Mouse (Mus musculus) forebrain, embryonic 16.5 days (tissue): Measurements from ENCODE around the gene Dlgap1. TPM values are rescaled to one million over a fixed set of nuclear protein-coding genes. Genes with fewer than 3 reads are reported as not detected.

Experiments
- ATAC-seq: fragments of 200-750 bp; cut with Nextera tagmentation; 2 replicates; pipeline ENCODE4 v1.8.0; 2017; ENCODE audit warnings: mild to moderate bottlenecking, moderate library complexity
- H3K27ac ChIP-seq: fragments of 300-500 bp; sonication (generic); 2 replicates; pipeline ENCODE4 v1.5.1; 2014; ENCODE audit warnings: low read length, control low read depth
- H3K27me3 ChIP-seq: fragments of 300-500 bp; sonication (generic); replicated peaks from 2 replicates; pipeline ENCODE4 v1.6.1; 2014; ENCODE audit warnings: low read length; ENCODE audit not compliant: control insufficient read depth, insufficient read depth
- H3K36me3 ChIP-seq: fragments of 300-500 bp; sonication (generic); 2 replicates; pipeline ENCODE4 v1.6.1; 2014; ENCODE audit not compliant: control insufficient read depth, insufficient read depth
- H3K4me1 ChIP-seq: fragments of 300-500 bp; sonication (generic); replicated peaks from 2 replicates; pipeline ENCODE4 v1.6.1; 2014; ENCODE audit warnings: low read length; ENCODE audit not compliant: control insufficient read depth, insufficient read depth
- H3K4me2 ChIP-seq: fragments of 300-500 bp; sonication (generic); 2 replicates; pipeline ENCODE4 v1.6.1; 2014; ENCODE audit warnings: mild to moderate bottlenecking, low read length, control low read depth
- H3K4me3 ChIP-seq: fragments of 300-500 bp; sonication (generic); replicated peaks from 2 replicates; pipeline ENCODE4 v1.5.1; 2014; ENCODE audit warnings: mild to moderate bottlenecking, low read length, control low read depth
- H3K9ac ChIP-seq: fragments of 300-500 bp; sonication (generic); replicated peaks from 2 replicates; pipeline ENCODE4 v1.6.1; 2014; ENCODE audit warnings: low read depth, low read length, control low read depth
- H3K9me3 ChIP-seq: fragments of 300-500 bp; sonication (generic); 2 replicates; pipeline ENCODE4 v1.6.1; 2016; ENCODE audit warnings: low read length; ENCODE audit not compliant: control insufficient read depth
- WGBS: fragments of 180-500 bp; shearing (Covaris S2); extraction: QIAGEN DNeasy Blood & Tissue Kit; methylation state at CpG from one replicate; pipeline ENCODE4 v1.1.7; 2014; 5-methylcytosine and 5-hydroxymethylcytosine counted together
- polyA plus RNA-seq: library from polyadenylated mRNA; unstranded; fragments of >200 nt; fragmentation: Nextera tagmentation; extraction: Ambion mirVana; gene quantifications from 2 replicates; pipeline ENCODE4 v1.2.1, GENCODE M21; 2015

Gene Dlgap1
- polyA plus RNA-seq, 1 experiment from 2014 or later: 47.2 TPM

GRCm38 (mm10) chr17:70414202-70414601 is 445.3 kb downstream of the Dlgap1 start:
- Histone ChIP-seq H3K27me3 (no peaks in the 10 kb centered on the region), H3K36me3 (no peaks in the 10 kb centered on the region), H3K4me3 (no peak overlapping the region), H3K27ac (no peak overlapping the region), H3K9ac (no peak overlapping the region), H3K4me2 (no peak overlapping the region), H3K4me1 (no peaks in the 10 kb centered on the region), H3K9me3 (no peaks in the 10 kb centered on the region)
- WGBS: 87% methylated on average over 3 of the region's 3 CpGs
- no peak for ATAC-seq

DNA sequence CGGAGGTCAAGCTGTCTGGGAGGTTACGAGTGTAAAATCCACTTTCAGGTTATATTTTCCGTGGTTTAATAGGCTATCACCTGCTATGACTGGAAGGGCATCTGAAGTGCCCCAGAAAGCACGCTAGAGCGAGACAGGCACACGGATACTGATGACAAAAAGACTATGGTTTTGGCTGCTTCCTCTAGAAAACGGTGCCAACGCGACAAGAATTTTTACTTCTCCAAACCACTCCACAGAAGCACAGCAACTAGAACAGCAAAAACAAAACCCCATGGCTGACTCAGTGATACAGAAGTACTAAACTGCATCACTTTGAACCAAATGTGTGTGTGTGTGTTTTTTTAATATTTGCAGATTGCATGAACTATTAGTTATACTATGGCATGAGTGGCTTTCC is 459.0 kb downstream of the Dlgap1 start:
- H3K36me3 ChIP-seq: no peaks in the 10 kb centered on the region
- no peak overlapping the region for H3K27ac ChIP-seq
- H3K4me1 ChIP-seq: no peaks in the 10 kb centered on the region
- H3K4me2 ChIP-seq: no peak overlapping the region
- ATAC-seq: no peak
- no peak overlapping the region for H3K4me3 ChIP-seq
- 88% methylated on average over 9 of the region's 9 CpGs for WGBS
- no peak overlapping the region for H3K9ac ChIP-seq
- H3K27me3 ChIP-seq: no peaks in the 10 kb centered on the region
- no peaks in the 10 kb centered on the region for H3K9me3 ChIP-seq

GRCm38 (mm10) chr17:70429746-70430451 is 461.0 kb downstream of the Dlgap1 start:
- Histone ChIP-seq H3K9me3 (no peaks in the 10 kb centered on the region), H3K9ac (no peak overlapping the region), H3K4me3 (no peak overlapping the region), H3K4me1 (no peaks in the 10 kb centered on the region), H3K27me3 (no peaks in the 10 kb centered on the region), H3K27ac (no peak overlapping the region), H3K36me3 (no peaks in the 10 kb centered on the region), H3K4me2 (peak overlapping the region; percentile 38)
- 14% methylated on average over 17 of the region's 17 CpGs for WGBS
- peak; percentile 86 for ATAC-seq

DNA sequence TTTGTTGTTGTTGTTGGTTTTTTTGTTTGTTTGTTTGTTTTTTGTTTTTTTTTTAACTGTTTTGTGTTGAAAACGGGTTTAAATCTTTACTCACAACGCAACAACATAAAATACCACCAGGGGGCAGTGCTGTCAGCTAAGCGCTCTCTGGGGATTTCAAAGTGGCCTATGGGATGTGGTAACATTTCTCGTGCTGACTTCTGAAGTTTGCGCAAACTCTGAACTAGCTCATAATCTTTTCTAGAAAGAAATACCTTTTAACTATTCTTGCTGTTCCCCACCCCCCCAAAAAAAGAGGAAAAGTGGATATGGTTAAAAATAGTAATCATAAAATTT is 461.5 kb downstream of the Dlgap1 start:
- Histone ChIP-seq H3K4me3 (no peak overlapping the region), H3K27me3 (no peaks in the 10 kb centered on the region), H3K27ac (no peak overlapping the region), H3K36me3 (no peaks in the 10 kb centered on the region), H3K9ac (no peak overlapping the region), H3K4me2 (no peak overlapping the region), H3K9me3 (no peaks in the 10 kb centered on the region), H3K4me1 (no peaks in the 10 kb centered on the region)
- WGBS: 14% methylated on average over 5 of the region's 5 CpGs
- ATAC-seq: no peak

DNA sequence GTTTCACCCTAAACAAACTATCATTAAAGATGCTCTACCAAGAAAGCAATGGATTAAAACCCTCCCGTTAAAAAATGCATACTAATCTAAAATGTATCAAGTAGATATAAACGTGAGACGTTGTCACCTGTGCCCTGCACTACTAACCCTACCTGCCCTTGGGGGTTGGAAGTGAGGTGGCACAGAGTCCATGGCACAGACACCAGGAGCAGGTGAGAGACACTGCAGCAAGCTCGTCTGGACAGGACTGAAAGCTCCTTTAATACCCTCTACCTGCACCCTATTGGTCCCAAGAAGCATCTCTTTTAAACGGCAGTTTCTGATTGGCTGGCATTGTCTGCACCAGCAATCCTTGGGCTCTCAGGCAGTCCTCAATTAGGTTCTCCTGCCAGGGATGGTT is 464.0 kb downstream of the Dlgap1 start:
- Histone ChIP-seq H3K27ac (no peak overlapping the region), H3K9me3 (no peaks in the 10 kb centered on the region), H3K9ac (no peak overlapping the region), H3K4me1 (peaks cover 4% of the 10 kb centered on the region; the same call in 1 of the 2 replicates), H3K4me3 (no peak overlapping the region), H3K36me3 (no peaks in the 10 kb centered on the region), H3K4me2 (no peak overlapping the region), H3K27me3 (no peaks in the 10 kb centered on the region)
- ATAC-seq: no peak
- 72% methylated on average over 5 of the region's 5 CpGs for WGBS

GRCm38 (mm10) chr17:70434549-70434948 is 465.7 kb downstream of the Dlgap1 start:
- H3K27me3 ChIP-seq: no peaks in the 10 kb centered on the region
- H3K4me2 ChIP-seq: no peak overlapping the region
- H3K9ac ChIP-seq: no peak overlapping the region
- no peaks in the 10 kb centered on the region for H3K9me3 ChIP-seq
- WGBS: 90% methylated on average over 6 of the region's 6 CpGs
- peaks cover 6% of the 10 kb centered on the region; the same call in 1 of the 2 replicates for H3K4me1 ChIP-seq
- H3K4me3 ChIP-seq: no peak overlapping the region
- H3K36me3 ChIP-seq: no peaks in the 10 kb centered on the region
- H3K27ac ChIP-seq: no peak overlapping the region
- ATAC-seq: no peak

DNA sequence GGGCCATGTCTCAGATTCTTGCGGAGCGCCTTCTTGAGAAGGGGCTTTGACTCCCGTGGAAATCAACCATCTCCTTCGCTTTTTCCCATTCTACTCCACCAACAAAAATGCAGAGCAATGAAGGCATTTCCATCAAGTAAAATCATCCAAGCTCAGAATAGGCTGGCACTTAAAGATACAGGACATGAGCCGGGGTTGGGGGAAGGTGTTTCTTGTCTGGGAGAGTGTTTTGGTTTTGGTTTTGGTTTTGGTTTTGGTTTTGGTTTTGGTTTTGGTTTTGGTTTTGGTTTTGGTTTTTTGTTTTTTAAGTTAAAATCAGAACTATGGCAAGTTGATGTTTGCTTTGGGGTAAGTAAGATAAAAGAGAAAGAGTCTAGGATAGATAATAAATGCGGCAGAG is 466.7 kb downstream of the Dlgap1 start:
- Histone ChIP-seq H3K27ac (no peak overlapping the region), H3K4me2 (no peak overlapping the region), H3K9ac (no peak overlapping the region), H3K4me3 (no peak overlapping the region), H3K4me1 (peaks cover 6% of the 10 kb centered on the region; the same call in 1 of the 2 replicates), H3K9me3 (no peaks in the 10 kb centered on the region), H3K36me3 (no peaks in the 10 kb centered on the region), H3K27me3 (no peaks in the 10 kb centered on the region)
- WGBS: 94% methylated on average over 6 of the region's 6 CpGs
- no peak for ATAC-seq

DNA sequence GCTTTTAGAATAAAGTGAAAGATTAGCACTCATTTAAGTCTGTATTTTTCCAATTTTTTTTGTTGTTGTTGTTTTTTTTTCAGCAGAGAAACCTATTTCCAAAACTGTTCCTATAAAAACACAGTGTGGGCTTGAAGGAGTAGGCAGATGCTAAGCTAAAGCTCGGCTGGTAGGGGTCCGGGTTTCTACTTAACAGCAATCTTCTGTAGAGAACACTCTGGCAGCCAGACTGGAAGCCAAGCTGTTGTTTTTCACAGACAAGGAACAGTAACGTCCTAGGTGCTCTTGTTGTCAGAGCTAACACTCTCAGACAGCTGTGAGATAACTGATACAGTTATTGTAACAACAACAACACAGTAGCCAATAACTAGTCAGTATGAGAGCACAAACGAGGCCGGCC is 468.4 kb downstream of the Dlgap1 start:
- no peaks in the 10 kb centered on the region for H3K36me3 ChIP-seq
- no peaks in the 10 kb centered on the region for H3K27me3 ChIP-seq
- no peak overlapping the region for H3K4me2 ChIP-seq
- H3K4me3 ChIP-seq: no peak overlapping the region
- H3K9me3 ChIP-seq: no peaks in the 10 kb centered on the region
- ATAC-seq: no peak
- no peak overlapping the region for H3K27ac ChIP-seq
- no peak overlapping the region for H3K9ac ChIP-seq
- peaks cover 7% of the 10 kb centered on the region for H3K4me1 ChIP-seq
- 68% methylated on average over 5 of the region's 5 CpGs for WGBS

- WGBS: 60% methylated on average over 14 of the region's 14 CpGs
- no peak overlapping the region for H3K4me2 ChIP-seq
- no peaks in the 10 kb centered on the region for H3K36me3 ChIP-seq
- no peaks in the 10 kb centered on the region for H3K27me3 ChIP-seq
- ATAC-seq: peak; percentile 82
- H3K9me3 ChIP-seq: no peaks in the 10 kb centered on the region
- H3K4me3 ChIP-seq: no peak overlapping the region
- no peak overlapping the region; the same call in 1 of the 2 replicates for H3K27ac ChIP-seq
- peaks cover 9% of the 10 kb centered on the region for H3K4me1 ChIP-seq
- no peak overlapping the region for H3K9ac ChIP-seq
These were observed 474.1 kb downstream of the Dlgap1 start for GRCm38 (mm10) chr17:70442976-70443375.

DNA sequence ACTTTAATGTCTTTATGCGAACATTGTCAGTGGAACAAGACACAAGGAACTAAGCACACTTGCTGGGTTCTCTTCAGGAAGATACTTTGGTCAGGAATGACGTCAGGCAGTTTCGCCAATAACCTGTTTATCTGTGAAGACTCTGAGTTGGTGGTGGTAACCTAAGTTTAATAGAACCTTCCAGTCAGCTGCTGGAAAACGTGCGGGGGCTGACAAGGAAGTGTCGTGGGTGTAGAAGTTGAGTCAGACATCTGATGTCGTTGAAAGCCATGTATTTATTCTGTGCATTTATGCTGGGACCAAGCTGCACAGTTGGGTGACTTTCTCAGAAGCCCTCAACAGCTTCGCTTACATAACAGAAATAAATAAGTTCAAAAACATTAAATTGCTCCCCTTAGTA is 477.6 kb downstream of the Dlgap1 start:
- WGBS: 79% methylated on average over 8 of the region's 8 CpGs
- Histone ChIP-seq H3K27ac (no peak overlapping the region), H3K9ac (no peak overlapping the region), H3K4me2 (no peak overlapping the region), H3K4me3 (no peak overlapping the region), H3K4me1 (peaks cover 7% of the 10 kb centered on the region), H3K9me3 (no peaks in the 10 kb centered on the region), H3K27me3 (no peaks in the 10 kb centered on the region), H3K36me3 (no peaks in the 10 kb centered on the region)
- no peak for ATAC-seq
